Mouse (Mus musculus): ENCODE measurements around the gene Map4. TPM values are rescaled to one million over a fixed set of nuclear protein-coding genes. Genes with fewer than 3 reads are reported as not detected.
"Not testable (repeated sequence)": the region's sequence is repeated elsewhere in the genome, so short reads cannot be mapped to it uniquely, and the experiment has no call there.

The Map4 gene
- total RNA-seq, 2 experiments from 2014 or later = 580 to 618 TPM

- DNase-seq (ENCODE audit: extremely low spot score in 1 of 2, low spot score in 1 of 2) = no peak
These were observed 16.9 kb upstream of the Map4 start for GRCm38 (mm10) chr9:109914269-109914926.

GRCm38 (mm10) chr9:109917931-109918330 is 13.3 kb upstream of the Map4 start:
- DNase-seq (ENCODE audit: extremely low spot score in 1 of 2, low spot score in 1 of 2) = no peak

- DNase-seq (ENCODE audit: extremely low spot score in 1 of 2, low spot score in 1 of 2) = no peak
These were observed 2.1 kb upstream of the Map4 start for GRCm38 (mm10) chr9:109929131-109929530.

- no peak for DNase-seq (ENCODE audit: extremely low spot score in 1 of 2, low spot score in 1 of 2)
These were observed 1.2 kb upstream of the Map4 start for GRCm38 (mm10) chr9:109930063-109930462.

GRCm38 (mm10) chr9:109930752-109931151 is 508 bp upstream of the Map4 start:
- DNase-seq (ENCODE audit: extremely low spot score in 1 of 2, low spot score in 1 of 2) = no peak

- DNase-seq (ENCODE audit: extremely low spot score in 1 of 2, low spot score in 1 of 2) = no peak
These were observed 1.1 kb downstream of the Map4 start for GRCm38 (mm10) chr9:109932361-109932755.

- DNase-seq (ENCODE audit: extremely low spot score in 1 of 2, low spot score in 1 of 2) = peak; percentile 14 to 26
These were observed 1.6 kb downstream of the Map4 start for GRCm38 (mm10) chr9:109932756-109933375.

GRCm38 (mm10) chr9:109939401-109939800 is 8.1 kb downstream of the Map4 start:
- no peak for DNase-seq (ENCODE audit: extremely low spot score in 1 of 2, low spot score in 1 of 2)

- no peak for DNase-seq (ENCODE audit: extremely low spot score in 1 of 2, low spot score in 1 of 2)
These were observed 11.5 kb downstream of the Map4 start for GRCm38 (mm10) chr9:109942796-109943195.

GRCm38 (mm10) chr9:109944712-109945111 is 13.5 kb downstream of the Map4 start:
- DNase-seq (ENCODE audit: extremely low spot score in 1 of 2, low spot score in 1 of 2) = no peak

GRCm38 (mm10) chr9:109948546-109948945 is 17.3 kb downstream of the Map4 start:
- DNase-seq (ENCODE audit: extremely low spot score in 1 of 2, low spot score in 1 of 2) = no peak

- no peak for DNase-seq (ENCODE audit: extremely low spot score in 1 of 2, low spot score in 1 of 2)
These were observed 18.5 kb downstream of the Map4 start for GRCm38 (mm10) chr9:109949801-109950200.

GRCm38 (mm10) chr9:109953538-109953937 is 22.3 kb downstream of the Map4 start:
- DNase-seq (ENCODE audit: extremely low spot score in 1 of 2, low spot score in 1 of 2) = no peak

GRCm38 (mm10) chr9:109954631-109955030 is 23.4 kb downstream of the Map4 start:
- DNase-seq (ENCODE audit: extremely low spot score in 1 of 2, low spot score in 1 of 2) = no peak

- DNase-seq (ENCODE audit: extremely low spot score in 1 of 2, low spot score in 1 of 2) = no peak
These were observed 28.3 kb downstream of the Map4 start for GRCm38 (mm10) chr9:109959456-109960150.

GRCm38 (mm10) chr9:109960593-109960992 is 29.3 kb downstream of the Map4 start:
- DNase-seq (ENCODE audit: extremely low spot score in 1 of 2, low spot score in 1 of 2) = no peak

- no peak for DNase-seq (ENCODE audit: extremely low spot score in 1 of 2, low spot score in 1 of 2)
These were observed 33.5 kb downstream of the Map4 start for GRCm38 (mm10) chr9:109964761-109965160.

GRCm38 (mm10) chr9:109968351-109969116 is 37.3 kb downstream of the Map4 start:
- no peak for DNase-seq (ENCODE audit: extremely low spot score in 1 of 2, low spot score in 1 of 2)

GRCm38 (mm10) chr9:109969181-109969580 is 37.9 kb downstream of the Map4 start:
- DNase-seq (ENCODE audit: extremely low spot score in 1 of 2, low spot score in 1 of 2) = no peak

- no peak for DNase-seq (ENCODE audit: extremely low spot score in 1 of 2, low spot score in 1 of 2)
These were observed 38.6 kb downstream of the Map4 start for GRCm38 (mm10) chr9:109969792-109970336.

- DNase-seq (ENCODE audit: extremely low spot score in 1 of 2, low spot score in 1 of 2) = not testable (repeated sequence)
These were observed 40.5 kb downstream of the Map4 start for GRCm38 (mm10) chr9:109971711-109972110.

Measured in layer of hippocampus, postnatal 25 days (tissue).